Mouse (Mus musculus) large intestine, adult 2 months (tissue): ENCODE results near the gene Aqp12. TPM values are rescaled to one million over a fixed set of nuclear protein-coding genes. Genes with fewer than 3 reads are reported as not detected.
A peak's percentile ranks its signal among the peaks of the same experiment; 100 is the strongest.
"Not testable (repeated sequence)": the region's sequence is repeated elsewhere in the genome, so short reads cannot be mapped to it uniquely, and the experiment has no call there.

Source experiments
- DNase-seq: peaks from one replicate; pipeline ENCODE4 v3.0.0-alpha.2; 2012; ENCODE audit warnings: low read depth, low spot score
- whole genome bisulfite sequencing: fragments of 180-500 bp; shearing (Covaris S2); methylation state at CpG from one replicate; pipeline ENCODE4 v1.1.7; 2018; 5-methylcytosine and 5-hydroxymethylcytosine counted together
- polyA plus RNA-seq: library from polyadenylated mRNA; depleted of rRNA; stranded (reverse); fragments of >200 nt; gene quantifications from 2 replicates; pipeline ENCODE4 v1.2.3, GENCODE M21; 2012; rRNA removed

The Aqp12 gene
- 0.12 TPM in 1 of 2 replicates, not detected in the other for polyA plus RNA-seq

GRCm38 (mm10) chr1:93006061-93006460 is at the start of gene Aqp12:
Aqp12 (plus strand) TSS chr1:93006334.
- 40% methylated on average over 7 of the region's 7 CpGs for WGBS
- no peak for DNase-seq

- WGBS, result 3% methylated on average over 11 of the region's 11 CpGs
- DNase-seq, result not testable (repeated sequence)
These were observed 49.4 kb upstream of the Aqp12 start for GRCm38 (mm10) chr1:92956571-92957335.

GRCm38 (mm10) chr1:92958999-92959398 is 47.1 kb upstream of the Aqp12 start:
- DNase-seq, result peak; percentile 80
- 23% methylated on average over 1 of the region's 1 CpGs for WGBS

GRCm38 (mm10) chr1:92970791-92971190 is 35.3 kb upstream of the Aqp12 start:
- DNase-seq, result not testable (repeated sequence)
- WGBS, result 84% methylated on average over 6 of the region's 6 CpGs

- no peak for DNase-seq
- 77% methylated on average over 7 of the region's 7 CpGs for WGBS
These were observed 34.0 kb upstream of the Aqp12 start for GRCm38 (mm10) chr1:92971879-92972795.

- WGBS, result 32% methylated on average over 1 of the region's 1 CpGs
- DNase-seq, result no peak
These were observed 33.3 kb upstream of the Aqp12 start for GRCm38 (mm10) chr1:92972854-92973253.

GRCm38 (mm10) chr1:92976141-92976566 is 30.0 kb upstream of the Aqp12 start:
- DNase-seq, result no peak
- 71% methylated on average over 6 of the region's 6 CpGs for WGBS

- DNase-seq, result no peak
- WGBS, result 27% methylated on average over 7 of the region's 7 CpGs
These were observed 27.5 kb upstream of the Aqp12 start for GRCm38 (mm10) chr1:92978645-92979044.

GRCm38 (mm10) chr1:92979073-92979602 is 27.0 kb upstream of the Aqp12 start:
- 51% methylated on average over 11 of the region's 11 CpGs for WGBS
- DNase-seq, result no peak

- no peak for DNase-seq
- 84% methylated on average over 7 of the region's 7 CpGs for WGBS
These were observed 24.9 kb upstream of the Aqp12 start for GRCm38 (mm10) chr1:92981056-92981845.

GRCm38 (mm10) chr1:92982931-92983605 is 23.1 kb upstream of the Aqp12 start:
- no peak for DNase-seq
- 88% methylated on average over 17 of the region's 17 CpGs for WGBS

GRCm38 (mm10) chr1:92984999-92985398 is 21.1 kb upstream of the Aqp12 start:
- no peak for DNase-seq
- 90% methylated on average over 5 of the region's 5 CpGs for WGBS

- no peak for DNase-seq
- WGBS, result 25% methylated on average over 4 of the region's 4 CpGs
These were observed 17.2 kb upstream of the Aqp12 start for GRCm38 (mm10) chr1:92988894-92989293.

- WGBS, result 19% methylated on average over 4 of the region's 4 CpGs
- peak; percentile 81 for DNase-seq
These were observed 16.2 kb upstream of the Aqp12 start for GRCm38 (mm10) chr1:92989891-92990290.

- 81% methylated on average over 6 of the region's 6 CpGs for WGBS
- DNase-seq, result no peak
These were observed 13.8 kb upstream of the Aqp12 start for GRCm38 (mm10) chr1:92992214-92992855.

- DNase-seq, result no peak
- whole genome bisulfite sequencing, result 76% methylated on average over 2 of the region's 2 CpGs
These were observed 13.3 kb upstream of the Aqp12 start for GRCm38 (mm10) chr1:92992880-92993279.

- WGBS, result 49% methylated on average over 4 of the region's 4 CpGs
These were observed 3.1 kb downstream of the Aqp12 start for GRCm38 (mm10) chr1:93009196-93009595.

GRCm38 (mm10) chr1:93010731-93011130 is 4.6 kb downstream of the Aqp12 start:
- no peak for DNase-seq
- WGBS, result 38% methylated on average over 3 of the region's 3 CpGs

More at GRCm38 (mm10) chr1:93009196-93009595, 3.1 kb downstream of the Aqp12 start:
- DNase-seq, result no peak
